Mouse (Mus musculus) liver, embryonic 14.5 days (tissue): ENCODE measurements around the gene Fuz. TPM values are rescaled to one million over a fixed set of nuclear protein-coding genes. Genes with fewer than 3 reads are reported as not detected.

ENCODE experiments used
- ATAC-seq: fragments of 200-750 bp; cut with Nextera tagmentation; 2 replicates; pipeline ENCODE4 v1.8.0; 2017; ENCODE audit warnings: moderate number of reproducible peaks, mild to moderate bottlenecking, moderate library complexity; ENCODE audit not compliant: insufficient read depth
- DNase-seq, 3 experiments: peaks; one replicate each; pipeline ENCODE4 v3.0.0-alpha.2; 2012 to 2013; ENCODE audit warnings: low read depth in 3 of 3, low spot score in 3 of 3
- H3K27ac ChIP-seq: fragments of 300-500 bp; sonication (generic); 2 replicates; pipeline ENCODE4 v1.5.1; 2014; ENCODE audit warnings: moderate library complexity, mild to moderate bottlenecking, control low read depth, inconsistent platforms
- H3K27me3 ChIP-seq: fragments of 300-500 bp; sonication (generic); 2 replicates; pipeline ENCODE4 v1.6.1; 2014; ENCODE audit warnings: mild to moderate bottlenecking, low read length, moderate library complexity; ENCODE audit not compliant: control insufficient read depth, insufficient read depth
- H3K36me3 ChIP-seq: fragments of 300-500 bp; sonication (generic); replicated peaks from 2 replicates; pipeline ENCODE4 v1.6.1; 2014; ENCODE audit warnings: low read depth; ENCODE audit not compliant: control insufficient read depth, insufficient read depth
- H3K4me1 ChIP-seq, 2 experiments: fragments of 200-500 bp in 1 of 2; fragments of 300-500 bp in 1 of 2; sonication (generic) in 1 of 2; replicated peaks; 2 replicates each; pipeline ENCODE4 v1.6.1; 2012 to 2014; ENCODE audit warnings: antibody characterized with exemption in 1 of 2, inconsistent platforms in 1 of 2, low read length in 1 of 2; ENCODE audit not compliant: control insufficient read depth in 2 of 2, insufficient read depth in 2 of 2
- H3K4me2 ChIP-seq: fragments of 300-500 bp; sonication (generic); 2 replicates; pipeline ENCODE4 v1.6.1; 2014; ENCODE audit warnings: low read depth, mild to moderate bottlenecking, control low read depth, moderate library complexity
- H3K4me3 ChIP-seq, 2 experiments: fragments of 200-500 bp in 1 of 2; fragments of 300-500 bp in 1 of 2; sonication (generic) in 1 of 2; 2 replicates each; pipeline ENCODE4 v1.5.1; 2012 to 2014; ENCODE audit warnings: low read depth in 2 of 2, low read length in 2 of 2, mild to moderate bottlenecking in 2 of 2, control low read depth in 1 of 2, inconsistent platforms in 1 of 2, moderate library complexity in 1 of 2; ENCODE audit not compliant: insufficient read depth in 1 of 2
- H3K9ac ChIP-seq: fragments of 300-500 bp; sonication (generic); replicated peaks from 2 replicates; pipeline ENCODE4 v1.6.1; 2014; ENCODE audit warnings: mild to moderate bottlenecking, control low read depth, moderate library complexity
- H3K9me3 ChIP-seq: fragments of 300-500 bp; sonication (generic); 2 replicates; pipeline ENCODE4 v1.6.1; 2016; ENCODE audit warnings: low read length, mixed read lengths; ENCODE audit not compliant: control insufficient read depth
- CTCF ChIP-seq: IDR thresholded peaks from 2 replicates; pipeline ENCODE4 v1.5.1; 2016; ENCODE audit warnings: antibody characterized with exemption, low read depth, control low read depth
- EP300 ChIP-seq: IDR thresholded peaks from 2 replicates; pipeline ENCODE4 v1.6.1; 2016; ENCODE audit warnings: antibody characterized with exemption, low read depth
- WGBS: fragments of 180-500 bp; shearing (Covaris S2); extraction: QIAGEN DNeasy Blood & Tissue Kit; methylation state at CpG from one replicate; pipeline ENCODE4 v1.1.7; 2014; ENCODE audit not compliant: insufficient replicate concordance; 5-methylcytosine and 5-hydroxymethylcytosine counted together
- polyA plus RNA-seq, 2 experiments: library from polyadenylated mRNA; depleted of rRNA in 1 of 2; stranded (reverse) in 1 of 2; unstranded in 1 of 2; fragments of >200 nt; fragmentation: Nextera tagmentation in 1 of 2; extraction: Ambion mirVana in 1 of 2; gene quantifications; 2 replicates each; pipeline versions ENCODE4 v1.2.1 to v1.2.3; 2012 to 2014

The Fuz gene
- polyA plus RNA-seq, 2 experiments = 5.0 to 5.9 TPM

DNA sequence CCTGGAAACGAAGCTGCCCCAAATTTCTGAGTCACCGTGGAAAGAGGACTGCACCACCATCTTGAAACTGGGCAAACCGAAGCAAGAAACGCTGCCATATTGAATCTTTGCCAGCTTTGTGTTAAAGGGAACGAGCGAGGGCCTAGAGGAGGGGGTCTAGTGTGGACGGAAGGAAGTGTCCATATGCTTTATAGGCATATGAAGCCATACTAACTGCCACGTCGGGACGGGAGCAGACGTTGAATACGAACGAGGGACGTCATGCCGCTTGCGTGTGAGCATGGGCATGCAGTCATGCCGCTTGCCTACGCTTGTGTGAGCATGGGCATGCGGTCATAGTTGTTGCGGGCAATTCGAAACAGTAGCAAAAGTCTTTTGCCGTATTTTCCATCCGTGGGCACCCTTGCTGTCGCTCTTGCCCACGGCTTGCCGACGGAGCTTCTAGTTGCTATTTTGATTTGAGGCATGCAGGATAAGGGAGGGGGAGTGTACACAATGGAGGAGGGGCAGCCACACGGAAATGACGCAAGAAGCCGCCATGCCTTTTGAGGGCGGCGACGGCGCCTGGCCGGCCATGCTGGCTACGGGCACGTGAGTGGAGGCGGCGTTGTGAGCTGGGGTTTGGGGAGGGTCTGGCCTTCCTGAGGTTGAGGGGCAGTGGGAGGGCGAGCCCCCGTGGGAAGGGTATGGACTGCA lies 46.3 kb upstream of the Fuz start:
- ATAC-seq (peak; percentile 57), DNase-seq (peak; percentile 82 to 87 (median 83))
- 0 out of 2 replicates have a peak, but pooled peaks have one; percentile 0 for TF ChIP-seq EP300
- no peak; the same call in 1 of the 2 replicates for TF ChIP-seq CTCF
- Histone ChIP-seq H3K4me2 (peak overlapping the region; percentile 97), H3K27me3 (no peaks in the 10 kb centered on the region), H3K9me3 (no peaks in the 10 kb centered on the region), H3K36me3 (peaks cover 7% of the 10 kb centered on the region; the same call in 1 of the 2 replicates), H3K4me3 (peak overlapping the region; percentile 80 to 90), H3K27ac (peak overlapping the region; percentile 88), H3K4me1 (peaks cover 20 to 22% of the 10 kb centered on the region in 2 experiments), H3K9ac (peak overlapping the region; percentile 80)
- under 1% methylated on average over 41 of the region's 41 CpGs for whole genome bisulfite sequencing

- Histone ChIP-seq H3K27ac (peak overlapping the region; percentile 88), H3K4me2 (peak overlapping the region; percentile 97), H3K9ac (peak overlapping the region; percentile 80), H3K4me1 (peaks cover 23 to 24% of the 10 kb centered on the region in 2 experiments), H3K4me3 (peak overlapping the region; percentile 80 to 90), H3K27me3 (no peaks in the 10 kb centered on the region), H3K9me3 (no peaks in the 10 kb centered on the region), H3K36me3 (peaks cover 7% of the 10 kb centered on the region; the same call in 1 of the 2 replicates)
- TF ChIP-seq EP300 = no peak
- peak; percentile 55 to 68 (median 60) for DNase-seq
- WGBS = under 1% methylated on average over 33 of the region's 33 CpGs
- ATAC-seq = peak; percentile 40
Measured at GRCm38 (mm10) chr7:44850146-44850545, 45.7 kb upstream of the Fuz start.

DNA sequence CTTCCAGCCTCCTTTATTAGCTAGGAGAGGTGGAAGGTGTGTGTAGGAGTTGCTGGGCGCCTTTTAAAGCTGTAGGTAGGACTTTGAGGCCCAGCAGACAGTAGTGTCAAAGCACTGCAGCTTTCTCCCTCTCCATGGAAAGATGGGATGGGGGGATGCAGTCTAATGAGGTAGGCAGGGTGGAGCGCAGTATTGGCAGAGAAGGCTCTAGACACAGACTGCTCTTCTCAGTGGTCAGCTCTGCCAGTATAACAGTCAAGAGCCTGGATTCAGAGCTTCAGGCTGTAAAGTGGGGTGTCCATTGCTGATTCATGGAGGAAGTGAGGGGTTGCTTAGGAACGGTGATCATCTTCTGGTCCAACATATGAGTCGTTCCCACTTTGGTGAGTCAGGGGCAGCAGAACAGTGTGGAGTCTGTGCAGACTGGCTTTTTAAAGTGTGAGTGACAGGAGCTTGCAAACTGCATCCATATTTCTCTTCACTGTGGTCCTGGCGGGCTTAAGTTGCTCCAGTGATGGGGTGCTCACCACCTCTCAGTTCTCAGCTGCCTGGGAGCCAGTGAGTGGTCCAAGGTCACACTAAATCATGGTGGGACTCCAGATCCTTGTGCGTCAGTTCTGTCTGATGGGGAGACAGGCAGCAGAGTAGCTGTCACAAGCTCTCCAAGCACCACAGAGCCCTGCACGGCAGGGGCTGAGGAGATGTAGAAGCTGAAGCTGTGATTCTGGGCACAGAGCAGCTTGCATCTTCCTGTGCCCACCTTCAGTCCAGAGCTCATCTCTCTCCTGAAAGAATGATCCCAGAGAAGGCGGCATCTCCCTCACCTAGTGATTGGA lies 44.9 kb upstream of the Fuz start:
- Histone ChIP-seq H3K9ac (peak overlapping the region; percentile 80), H3K36me3 (peaks cover 2% of the 10 kb centered on the region; the same call in 1 of the 2 replicates), H3K4me1 (peaks cover 32% of the 10 kb centered on the region in 2 experiments), H3K27ac (peak overlapping the region; percentile 30), H3K4me2 (peak overlapping the region; percentile 97), H3K9me3 (no peaks in the 10 kb centered on the region), H3K27me3 (no peaks in the 10 kb centered on the region), H3K4me3 (peak overlapping the region; percentile 80 to 90)
- WGBS = 57% methylated on average over 8 of the region's 8 CpGs
- ATAC-seq (no peak), DNase-seq (no peak)
- TF ChIP-seq CTCF (no peak), EP300 (no peak)

DNA sequence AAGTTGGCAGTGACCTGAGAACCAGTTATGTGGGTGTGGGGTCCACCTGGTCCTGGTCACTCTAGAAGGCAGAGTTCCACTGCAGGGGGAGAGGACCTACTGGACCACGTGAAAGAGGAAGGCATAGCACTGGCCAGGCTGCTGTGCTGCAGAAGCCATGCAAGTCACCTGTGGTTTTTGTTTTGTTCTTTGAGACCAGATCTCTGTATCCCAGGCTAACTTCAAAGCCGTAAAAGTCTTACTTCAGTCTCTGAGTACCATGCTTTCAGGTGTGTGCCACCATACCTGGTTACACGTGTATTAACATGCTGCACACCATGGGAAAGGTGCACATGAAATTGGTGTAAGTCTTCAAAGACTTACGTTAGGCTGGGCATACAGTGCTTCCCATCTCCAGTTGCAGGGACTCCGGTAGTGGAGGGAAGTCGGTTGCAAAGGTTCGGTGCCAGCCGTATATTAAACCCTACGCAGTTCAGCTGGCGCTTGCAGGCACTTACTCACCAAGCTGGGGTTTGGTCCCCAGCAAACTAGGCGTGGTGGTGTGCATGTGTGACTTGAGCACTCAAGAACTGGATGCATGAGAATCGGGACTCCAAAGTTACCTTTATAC lies 44.1 kb upstream of the Fuz start:
- ATAC-seq = no peak
- peak overlapping the region; percentile 97 for H3K4me2 ChIP-seq
- no peak for DNase-seq
- H3K27ac ChIP-seq = no peak overlapping the region
- H3K27me3 ChIP-seq = no peaks in the 10 kb centered on the region
- no peak overlapping the region; a peak in 1 of 4 replicates for H3K4me3 ChIP-seq
- WGBS = 81% methylated on average over 12 of the region's 12 CpGs
- no peak overlapping the region for H3K9ac ChIP-seq
- no peaks in the 10 kb centered on the region; the same call in 1 of the 2 replicates for H3K36me3 ChIP-seq
- no peaks in the 10 kb centered on the region for H3K9me3 ChIP-seq
- H3K4me1 ChIP-seq = peaks cover 38 to 39% of the 10 kb centered on the region in 2 experiments
- TF ChIP-seq EP300 (no peak), CTCF (no peak)
